Mouse (Mus musculus): ENCODE results near the gene Glt8d2. TPM values are rescaled to one million over a fixed set of nuclear protein-coding genes. Genes with fewer than 3 reads are reported as not detected.
"Not testable (repeated sequence)": the region's sequence is repeated elsewhere in the genome, so short reads cannot be mapped to it uniquely, and the experiment has no call there.

Glt8d2 gene
- polyA plus RNA-seq, 1 experiment from 2014 or later = 1.9 TPM

DNA sequence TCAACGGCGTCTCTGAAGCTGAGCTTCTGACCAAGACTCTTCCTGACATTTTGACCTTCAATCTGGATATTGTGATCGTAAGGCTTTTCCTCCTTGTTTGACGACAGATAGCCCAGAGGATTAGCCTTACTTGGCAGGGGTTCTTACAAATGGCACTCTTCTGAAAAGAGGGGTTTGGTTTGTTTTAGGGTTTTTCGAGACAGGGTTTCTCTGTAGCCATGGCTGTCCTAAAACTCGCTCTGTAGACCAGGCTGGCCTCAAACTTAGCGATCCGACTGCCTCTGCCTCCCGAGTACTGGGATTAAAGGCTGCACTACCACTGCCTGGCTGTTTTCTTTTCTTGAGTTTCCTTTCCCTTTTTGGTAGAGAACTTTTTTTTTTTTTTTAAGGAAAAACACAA, 49.0 kb downstream of the Glt8d2 start:
- no peak overlapping the region for H3K9ac ChIP-seq
- no peaks in the 10 kb centered on the region for H3K27me3 ChIP-seq (replicated peaks)
- WGBS = 86% methylated on average over 9 of the region's 9 CpGs
- no peak overlapping the region for H3K4me3 ChIP-seq
- no peak overlapping the region for H3K4me2 ChIP-seq
- H3K36me3 ChIP-seq = peaks cover 96% of the 10 kb centered on the region
- ATAC-seq (ENCODE audit: extremely low read depth, insufficient number of reproducible peaks, low FRiP score, low TSS enrichment) = no peak
- no peaks in the 10 kb centered on the region for H3K9me3 ChIP-seq
- no peak overlapping the region for H3K27ac ChIP-seq (replicated peaks)
- no peaks in the 10 kb centered on the region for H3K4me1 ChIP-seq

- Histone ChIP-seq H3K4me1 (no peaks in the 10 kb centered on the region), H3K4me3 (no peak overlapping the region), H3K9me3 (no peaks in the 10 kb centered on the region), H3K36me3 (peaks cover 96% of the 10 kb centered on the region), H3K27me3 (replicated peaks) (no peaks in the 10 kb centered on the region), H3K4me2 (no peak overlapping the region), H3K9ac (no peak overlapping the region), H3K27ac (replicated peaks) (no peak overlapping the region)
- ATAC-seq (ENCODE audit: extremely low read depth, insufficient number of reproducible peaks, low FRiP score, low TSS enrichment) = no peak; the same call in 1 of the 2 replicates
- WGBS = 87% methylated on average over 8 of the region's 8 CpGs
Measured at GRCm38 (mm10) chr10:82639032-82639698, 51.3 kb downstream of the Glt8d2 start.

- Histone ChIP-seq H3K27ac (replicated peaks) (no peak overlapping the region), H3K4me3 (no peak overlapping the region), H3K36me3 (peaks cover 94% of the 10 kb centered on the region), H3K9ac (no peak overlapping the region), H3K4me2 (no peak overlapping the region), H3K9me3 (0 out of 2 replicates have a peak, but pooled peaks cover 3% of the 10 kb centered on the region), H3K4me1 (peaks cover 5% of the 10 kb centered on the region), H3K27me3 (replicated peaks) (no peaks in the 10 kb centered on the region)
- ATAC-seq (ENCODE audit: extremely low read depth, insufficient number of reproducible peaks, low FRiP score, low TSS enrichment) = no peak
- WGBS = 93% methylated on average over 3 of the region's 3 CpGs
Measured at GRCm38 (mm10) chr10:82636321-82636720, 54.1 kb downstream of the Glt8d2 start.

- Histone ChIP-seq H3K27ac (replicated peaks) (no peak overlapping the region), H3K4me1 (peaks cover 16% of the 10 kb centered on the region), H3K9ac (no peak overlapping the region), H3K27me3 (replicated peaks) (no peaks in the 10 kb centered on the region), H3K4me3 (no peak overlapping the region), H3K9me3 (0 out of 2 replicates have a peak, but pooled peaks cover 3% of the 10 kb centered on the region), H3K36me3 (peaks cover 77% of the 10 kb centered on the region), H3K4me2 (no peak overlapping the region)
- ATAC-seq (ENCODE audit: extremely low read depth, insufficient number of reproducible peaks, low FRiP score, low TSS enrichment) = no peak
- WGBS = 93% methylated on average over 7 of the region's 7 CpGs
Measured at GRCm38 (mm10) chr10:82634348-82634747, 56.1 kb downstream of the Glt8d2 start.

GRCm38 (mm10) chr10:82632496-82633280, 57.8 kb downstream of the Glt8d2 start:
- H3K9me3 ChIP-seq = 0 out of 2 replicates have a peak, but pooled peaks cover 3% of the 10 kb centered on the region
- H3K27me3 ChIP-seq (replicated peaks) = no peaks in the 10 kb centered on the region
- 94% methylated on average over 12 of the region's 12 CpGs for WGBS
- peaks cover 24% of the 10 kb centered on the region for H3K4me1 ChIP-seq
- peaks cover 62% of the 10 kb centered on the region for H3K36me3 ChIP-seq
- H3K9ac ChIP-seq = no peak overlapping the region
- no peak overlapping the region for H3K4me3 ChIP-seq
- no peak overlapping the region for H3K27ac ChIP-seq (replicated peaks)
- H3K4me2 ChIP-seq = no peak overlapping the region
- no peak for ATAC-seq (ENCODE audit: extremely low read depth, insufficient number of reproducible peaks, low FRiP score, low TSS enrichment)

- 77% methylated on average over 7 of the region's 7 CpGs for WGBS
- peaks cover 24% of the 10 kb centered on the region for H3K4me1 ChIP-seq
Measured at GRCm38 (mm10) chr10:82631133-82631532, 59.3 kb downstream of the Glt8d2 start.

DNA sequence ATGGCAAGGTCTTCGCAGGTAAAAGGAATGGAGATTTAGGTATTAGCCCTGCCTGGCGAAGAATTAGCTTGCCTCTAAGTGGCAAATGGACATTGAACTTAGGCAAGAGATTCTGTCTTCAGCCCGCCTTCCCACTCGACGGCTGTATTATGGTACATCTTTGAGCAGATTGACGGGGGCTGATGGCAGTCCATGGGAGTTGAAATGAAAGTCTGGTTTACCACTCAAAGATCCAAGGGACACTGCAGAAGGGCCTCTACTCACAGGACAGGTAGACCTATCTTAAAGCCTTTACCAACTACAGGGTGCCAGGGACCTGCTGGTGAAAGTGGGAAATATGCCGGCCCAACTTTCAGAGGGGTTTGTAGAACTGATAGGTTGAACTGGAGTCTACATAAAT, 60.0 kb downstream of the Glt8d2 start:
- Histone ChIP-seq H3K4me2 (peak overlapping the region; percentile 88), H3K9ac (peak overlapping the region; percentile 94), H3K27ac (replicated peaks) (peak overlapping the region; percentile 96), H3K4me1 (peaks cover 24% of the 10 kb centered on the region), H3K9me3 (0 out of 2 replicates have a peak, but pooled peaks cover 3% of the 10 kb centered on the region), H3K4me3 (peak overlapping the region; percentile 77), H3K27me3 (replicated peaks) (no peaks in the 10 kb centered on the region), H3K36me3 (peaks cover 41% of the 10 kb centered on the region)
- no peak for ATAC-seq (ENCODE audit: extremely low read depth, insufficient number of reproducible peaks, low FRiP score, low TSS enrichment)
- 11% methylated on average over 7 of the region's 7 CpGs for WGBS

More at GRCm38 (mm10) chr10:82631133-82631532, 59.3 kb downstream of the Glt8d2 start:
- H3K27me3 ChIP-seq (replicated peaks) = no peaks in the 10 kb centered on the region
- H3K4me2 ChIP-seq = peak overlapping the region; percentile 88
- peak overlapping the region; percentile 77 for H3K4me3 ChIP-seq
- peaks cover 47% of the 10 kb centered on the region for H3K36me3 ChIP-seq
- no peak for ATAC-seq (ENCODE audit: extremely low read depth, insufficient number of reproducible peaks, low FRiP score, low TSS enrichment)
- no peak overlapping the region for H3K27ac ChIP-seq (replicated peaks)
- H3K9ac ChIP-seq = peak overlapping the region; percentile 94
- H3K9me3 ChIP-seq = 0 out of 2 replicates have a peak, but pooled peaks cover 3% of the 10 kb centered on the region

GRCm38 (mm10) chr10:82629586-82630255, 60.7 kb downstream of the Glt8d2 start, which contains the start of gene Tdg:
TSS of gene Tdg (plus strand) at chr10:82629828.
- Histone ChIP-seq H3K36me3 (peaks cover 33% of the 10 kb centered on the region), H3K4me2 (peak within 1 kb of the TSS; percentile 95), H3K4me1 (peaks cover 24% of the 10 kb centered on the region), H3K4me3 (peak within 1 kb of the TSS; percentile 77), H3K27ac (replicated peaks) (peak within 1 kb of the TSS; percentile 96), H3K9ac (peak within 1 kb of the TSS; percentile 94)
- under 1% methylated on average over 69 of the region's 78 CpGs for WGBS
- H3K9me3 ChIP-seq; H3K27me3 ChIP-seq (replicated peaks): not testable (repeated sequence)
- peak; percentile 97 for ATAC-seq (ENCODE audit: extremely low read depth, insufficient number of reproducible peaks, low FRiP score, low TSS enrichment)

DNA sequence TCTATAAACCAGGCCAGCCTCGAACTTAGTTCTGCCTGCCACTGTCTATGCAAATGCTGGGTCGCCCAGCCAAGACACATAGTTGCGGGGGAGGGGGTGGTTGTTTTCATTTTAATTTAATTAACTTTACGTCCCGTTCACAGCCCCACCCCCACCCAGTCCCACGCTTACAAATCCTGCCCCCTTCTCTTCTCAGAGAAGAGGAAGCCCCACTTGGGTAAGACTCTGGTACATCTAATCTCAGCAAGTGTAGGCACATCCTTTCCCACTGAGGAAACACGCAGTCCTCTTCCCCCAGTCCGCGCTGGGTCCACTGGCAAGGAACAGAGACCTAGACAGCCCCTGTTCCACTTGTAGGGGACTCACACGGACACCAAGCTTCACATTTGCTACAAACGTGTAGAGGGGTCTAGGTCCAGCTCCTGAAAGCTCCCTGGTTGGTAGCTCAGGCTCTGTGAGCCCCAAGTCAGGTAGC, 61.3 kb downstream of the Glt8d2 start:
- H3K27ac ChIP-seq (replicated peaks) = peak overlapping the region; percentile 96
- 7% methylated on average over 11 of the region's 11 CpGs for WGBS

DNA sequence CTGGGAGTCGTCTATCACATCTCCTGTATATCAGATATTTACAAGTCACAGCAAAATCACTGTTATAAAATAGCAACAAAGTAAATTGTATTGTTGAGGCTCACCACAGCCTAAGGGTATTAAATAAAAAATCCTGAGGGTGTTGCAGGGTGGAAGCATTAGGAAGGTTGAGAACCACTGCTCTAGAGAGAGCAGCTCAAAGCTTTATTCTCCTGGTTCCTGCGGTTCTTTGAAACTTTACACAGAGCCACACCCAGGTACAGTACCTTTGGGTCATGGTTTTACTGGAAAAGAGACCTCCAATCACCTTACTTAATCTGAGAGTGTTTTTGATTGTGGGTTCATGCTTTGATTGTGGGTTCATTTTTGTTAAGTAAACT, 66.9 kb downstream of the Glt8d2 start:
- peak overlapping the region; percentile 83 for H3K4me3 ChIP-seq
- H3K4me1 ChIP-seq; ATAC-seq (ENCODE audit: extremely low read depth, insufficient number of reproducible peaks, low FRiP score, low TSS enrichment); H3K9me3 ChIP-seq; H3K27me3 ChIP-seq (replicated peaks): not testable (repeated sequence)
- 2% methylated on average over 2 of the region's 2 CpGs for WGBS
- peak overlapping the region; percentile 81 for H3K27ac ChIP-seq (replicated peaks)
- H3K9ac ChIP-seq = peak overlapping the region; percentile 85
- H3K36me3 ChIP-seq = peaks cover 11% of the 10 kb centered on the region; the same call in 1 of the 2 replicates
- peak overlapping the region; percentile 78 for H3K4me2 ChIP-seq

More for the DNA sequence above, 61.3 kb downstream of the Glt8d2 start:
- H3K9me3 ChIP-seq = 0 out of 2 replicates have a peak, but pooled peaks cover 3% of the 10 kb centered on the region
- peak overlapping the region; percentile 95 for H3K4me2 ChIP-seq
- H3K27me3 ChIP-seq (replicated peaks) = no peaks in the 10 kb centered on the region
- peak overlapping the region; percentile 94 for H3K9ac ChIP-seq
- peaks cover 24% of the 10 kb centered on the region for H3K4me1 ChIP-seq
- H3K4me3 ChIP-seq = peak overlapping the region; percentile 77
- peaks cover 28% of the 10 kb centered on the region for H3K36me3 ChIP-seq
- ATAC-seq (ENCODE audit: extremely low read depth, insufficient number of reproducible peaks, low FRiP score, low TSS enrichment) = no peak
